Mouse (Mus musculus) MEL (cell line): ENCODE results near the gene Asap3. TPM values are rescaled to one million over a fixed set of nuclear protein-coding genes. Genes with fewer than 3 reads are reported as not detected.
A peak's percentile ranks its signal among the peaks of the same experiment; 100 is the strongest.

Source experiments
- DNase-seq: peaks from one replicate; pipeline ENCODE4 v3.0.0; 2011; ENCODE audit warnings: low read depth, low spot score
- H3K27ac ChIP-seq: 2 replicates; pipeline ENCODE4 v1.5.1; 2012; ENCODE audit warnings: low read depth, mild to moderate bottlenecking, control low read depth, low read length, moderate library complexity; ENCODE audit not compliant: control insufficient read depth
- H3K27me3 ChIP-seq, 2 experiments: fragments of 150-350 bp in 1 of 2; sonication (generic) in 1 of 2; 2 replicates each; pipeline ENCODE4 v1.6.1; 2012; ENCODE audit warnings: low read length in 2 of 2, mild to moderate bottlenecking in 2 of 2, improper control_type of control experiment in 1 of 2, moderate library complexity in 1 of 2; ENCODE audit not compliant: insufficient read depth in 2 of 2, control insufficient read depth in 1 of 2
- H3K36me3 ChIP-seq, 2 experiments: 2 replicates each; pipeline ENCODE4 v1.6.1; 2012 to 2014; ENCODE audit warnings: low read length in 2 of 2, improper control_type of control experiment in 1 of 2, inconsistent platforms in 1 of 2, mild to moderate bottlenecking in 1 of 2; ENCODE audit not compliant: insufficient read depth in 2 of 2, control insufficient read depth in 1 of 2
- H3K4me1 ChIP-seq, 2 experiments: fragments of 150-350 bp in 1 of 2; sonication (generic) in 1 of 2; 2 replicates each; pipeline ENCODE4 v1.6.1; 2012; ENCODE audit warnings: low read length in 2 of 2, improper control_type of control experiment in 1 of 2, mild to moderate bottlenecking in 1 of 2; ENCODE audit not compliant: insufficient read depth in 2 of 2, control insufficient read depth in 1 of 2
- H3K4me3 ChIP-seq, 2 experiments: fragments of 150-350 bp in 1 of 2; sonication (generic) in 1 of 2; 2 replicates each; pipeline ENCODE4 v1.5.1; 2012; ENCODE audit warnings: low read depth in 2 of 2, low read length in 2 of 2, mild to moderate bottlenecking in 2 of 2, moderate library complexity in 2 of 2, control low read depth in 1 of 2, improper control_type of control experiment in 1 of 2; ENCODE audit not compliant: control insufficient read depth in 1 of 2, insufficient read depth in 1 of 2
- H3K79me2 ChIP-seq: 2 replicates; pipeline ENCODE4 v1.6.1; 2012; ENCODE audit warnings: mild to moderate bottlenecking, low read length, moderate library complexity; ENCODE audit not compliant: control insufficient read depth, poor library complexity, insufficient read depth
- H3K9ac ChIP-seq: 2 replicates; pipeline ENCODE4 v1.6.1; 2012; ENCODE audit warnings: low read depth, mild to moderate bottlenecking, control low read depth, low read length, moderate library complexity; ENCODE audit not compliant: control insufficient read depth, poor library complexity, severe bottlenecking
- H3K9me3 ChIP-seq: fragments of 150-350 bp; sonication (generic); replicated peaks from 2 replicates; pipeline ENCODE4 v1.6.1; 2012; ENCODE audit warnings: mild to moderate bottlenecking, low read length, improper control_type of control experiment, moderate library complexity; ENCODE audit not compliant: insufficient read depth
- CHD1 ChIP-seq: IDR thresholded peaks from 2 replicates; pipeline ENCODE4 v1.6.1; 2012; ENCODE audit warnings: low read depth, mild to moderate bottlenecking, inconsistent platforms, low read length, improper control_type of control experiment
- CTCF ChIP-seq, 3 experiments: IDR thresholded peaks in 2 of 3; conservative IDR thresholded peaks in 1 of 3; 2 replicates each; pipeline ENCODE4 v1.5.1; 2011 to 2012; ENCODE audit warnings: low read length in 3 of 3, low read depth in 2 of 3, mild to moderate bottlenecking in 2 of 3, improper control_type of control experiment in 1 of 3, inconsistent platforms in 1 of 3, mixed read lengths in 1 of 3, moderate library complexity in 1 of 3; ENCODE audit not compliant: control insufficient read depth in 1 of 3, insufficient read depth in 1 of 3, poor library complexity in 1 of 3, severe bottlenecking in 1 of 3
- ELF1 ChIP-seq: IDR thresholded peaks from 2 replicates; pipeline ENCODE4 v1.6.1; 2014; ENCODE audit warnings: low read depth, mild to moderate bottlenecking, inconsistent platforms, low read length, improper control_type of control experiment, moderate library complexity
- GABPA ChIP-seq: IDR thresholded peaks from 2 replicates; pipeline ENCODE4 v1.6.1; 2012; ENCODE audit warnings: low read depth, mild to moderate bottlenecking, inconsistent platforms, low read length, improper control_type of control experiment, moderate library complexity
- HCFC1 ChIP-seq: IDR thresholded peaks from 2 replicates; pipeline ENCODE4 v1.6.1; 2012; ENCODE audit warnings: low read depth, mild to moderate bottlenecking, inconsistent platforms, low read length, improper control_type of control experiment, moderate library complexity
- KAT2A ChIP-seq: conservative IDR thresholded peaks from 2 replicates; pipeline ENCODE4 v1.6.1; 2012; ENCODE audit warnings: low read depth, low read length, improper control_type of control experiment, inconsistent platforms
- MAFK ChIP-seq: IDR thresholded peaks from 2 replicates; pipeline ENCODE4 v1.6.1; 2011; ENCODE audit warnings: low read depth, mild to moderate bottlenecking, low read length, improper control_type of control experiment, borderline replicate concordance
- MAX ChIP-seq: IDR thresholded peaks from 2 replicates; pipeline ENCODE4 v1.6.1; 2011; ENCODE audit warnings: low read length, improper control_type of control experiment
- MEF2A ChIP-seq: IDR thresholded peaks from 2 replicates; pipeline ENCODE4 v1.6.1; 2014; ENCODE audit warnings: low read depth, mild to moderate bottlenecking, inconsistent platforms, low read length, improper control_type of control experiment; ENCODE audit not compliant: poor library complexity, insufficient replicate concordance, severe bottlenecking; ENCODE audit errors: extremely low read depth
- MXI1 ChIP-seq: IDR thresholded peaks from 2 replicates; pipeline ENCODE4 v1.6.1; 2011; ENCODE audit warnings: mild to moderate bottlenecking, low read depth, low read length, improper control_type of control experiment
- MYC ChIP-seq: IDR thresholded peaks from 2 replicates; pipeline ENCODE4 v1.6.1; 2011; ENCODE audit warnings: low read depth, mild to moderate bottlenecking, low read length, improper control_type of control experiment, moderate library complexity
- NELFE ChIP-seq: IDR thresholded peaks from 2 replicates; pipeline ENCODE4 v1.6.1; 2011; ENCODE audit warnings: low read depth, low read length, improper control_type of control experiment
- NRF1 ChIP-seq: IDR thresholded peaks from 2 replicates; pipeline ENCODE4 v1.6.1; 2014; ENCODE audit warnings: low read depth, mild to moderate bottlenecking, inconsistent platforms, low read length, improper control_type of control experiment, moderate library complexity; ENCODE audit not compliant: poor library complexity, insufficient read depth, severe bottlenecking
- POLR2AphosphoS2 ChIP-seq: IDR thresholded peaks from 2 replicates; pipeline ENCODE4 v1.6.1; 2011; ENCODE audit warnings: low read length, improper control_type of control experiment
- RAD21 ChIP-seq: IDR thresholded peaks from 2 replicates; pipeline ENCODE4 v1.6.1; 2011; ENCODE audit warnings: mild to moderate bottlenecking, low read depth, low read length, improper control_type of control experiment
- RCOR1 ChIP-seq: IDR thresholded peaks from 2 replicates; pipeline ENCODE4 v1.6.1; 2012; ENCODE audit warnings: low read depth, mild to moderate bottlenecking, inconsistent platforms, low read length, improper control_type of control experiment
- SIN3A ChIP-seq: IDR thresholded peaks from 2 replicates; pipeline ENCODE4 v1.6.1; 2012; ENCODE audit warnings: low read length, improper control_type of control experiment, inconsistent platforms
- SMC3 ChIP-seq: IDR thresholded peaks from 2 replicates; pipeline ENCODE4 v1.6.1; 2011; ENCODE audit warnings: low read depth, low read length, improper control_type of control experiment
- TAL1 ChIP-seq: IDR thresholded peaks from 2 replicates; pipeline ENCODE4 v1.6.1; 2012; ENCODE audit warnings: mild to moderate bottlenecking, inconsistent platforms, low read length, moderate library complexity, mixed read lengths
- TBP ChIP-seq: IDR thresholded peaks from 2 replicates; pipeline ENCODE4 v1.8.0; 2011; ENCODE audit warnings: low read depth, low read length, improper control_type of control experiment
- USF1 ChIP-seq: IDR thresholded peaks from 2 replicates; pipeline ENCODE4 v1.6.1; 2014; ENCODE audit warnings: low read depth, mild to moderate bottlenecking, inconsistent platforms, low read length, improper control_type of control experiment, moderate library complexity
- ZC3H11A ChIP-seq: IDR thresholded peaks from 2 replicates; pipeline ENCODE4 v1.6.1; 2012; ENCODE audit warnings: low read depth, mild to moderate bottlenecking, inconsistent platforms, low read length, improper control_type of control experiment
- ZNF384 ChIP-seq: IDR thresholded peaks from 2 replicates; pipeline ENCODE4 v1.6.1; 2012; ENCODE audit warnings: low read depth, mild to moderate bottlenecking, inconsistent platforms, low read length, improper control_type of control experiment
- polyA plus RNA-seq, 2 experiments: library from polyadenylated mRNA; stranded (reverse) in 1 of 2; unstranded in 1 of 2; fragments of >175 nt in 1 of 2; fragments of >200 nt in 1 of 2; gene quantifications; 2 replicates each; pipeline versions ENCODE4 v1.2.1 to v1.2.4; 2012; ENCODE audit warnings: low replicate concordance in 2 of 2, low read depth in 1 of 2; ENCODE audit not compliant: insufficient read length in 2 of 2, insufficient read depth in 1 of 2, missing spikeins in 1 of 2
- total RNA-seq: library from RNA; depleted of rRNA; stranded (reverse); fragments of 300-350 nt; gene quantifications from 2 replicates; pipeline ENCODE4 v1.2.3, GENCODE M21; 2012

The Asap3 gene
- total and polyA plus RNA-seq, 3 experiments = 0.04 to 0.33 TPM; not detected in 1

DNA sequence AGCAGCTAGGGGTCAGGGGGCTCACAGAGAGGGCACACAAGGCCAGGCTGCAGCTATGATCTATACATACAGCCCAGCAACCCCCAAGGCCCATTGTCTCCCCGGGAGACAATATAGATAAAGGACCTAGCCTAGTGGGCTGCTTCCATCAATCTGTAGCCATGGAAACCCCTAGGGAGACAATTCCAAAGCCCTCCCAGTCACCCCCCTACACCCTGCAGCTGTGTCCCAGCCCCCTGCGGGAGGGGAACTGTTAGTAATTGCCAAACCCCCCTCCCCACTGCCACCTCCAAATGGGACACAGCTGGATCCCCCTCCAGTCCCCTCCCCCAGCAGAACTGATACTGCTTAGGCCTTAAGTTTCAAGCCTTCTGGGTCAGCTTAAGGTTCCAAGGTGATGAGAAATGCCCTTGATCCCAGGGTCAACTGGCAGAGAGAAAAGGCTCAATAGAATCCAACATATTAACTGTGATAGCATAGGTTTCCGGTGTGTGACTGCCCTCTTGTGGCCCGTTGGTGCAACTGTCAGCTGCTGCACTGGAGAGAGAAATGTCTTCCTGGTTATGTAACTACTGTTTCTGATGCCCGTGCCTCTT, 46.3 kb upstream of the Asap3 start:
- H3K36me3 ChIP-seq = no peaks in the 10 kb centered on the region
- no peak overlapping the region for H3K27ac ChIP-seq
- H3K4me1 ChIP-seq = peaks cover 0 to 4% of the 10 kb centered on the region in 2 experiments; a peak in 1 of 4 replicates
- peak; percentile 88 for DNase-seq
- peak; percentile 75 for TF ChIP-seq ELF1
- TF ChIP-seq ZC3H11A = peak; percentile 81
- peak; percentile 58; the same call in 1 of the 2 replicates for TF ChIP-seq SIN3A
- TF ChIP-seq POLR2AphosphoS2 = no peak
- 0 out of 2 replicates have a peak, but pooled peaks have one; percentile 52 for TF ChIP-seq HCFC1
- TF ChIP-seq GABPA = no peak
- TF ChIP-seq MEF2A = no peak
- TF ChIP-seq RCOR1 = no peak
- TF ChIP-seq ZNF384 = no peak
- peak; percentile 91 for TF ChIP-seq RAD21
- no peak for TF ChIP-seq NELFE
- 0 out of 2 replicates have a peak, but pooled peaks have one; percentile 16 for TF ChIP-seq TBP
- 0 out of 2 replicates have a peak, but pooled peaks have one; percentile 34 for TF ChIP-seq USF1
- TF ChIP-seq CHD1 = no peak
- no peak for TF ChIP-seq MAFK
- TF ChIP-seq MAX = no peak
- TF ChIP-seq CTCF (IDR thresholded peaks at IDR 0.05 in 2 of 3, conservative IDR thresholded peaks at IDR 0.05 in 1 of 3; ENCODE audit: control insufficient read depth in 1 of 3, insufficient read depth in 1 of 3, low read depth in 2 of 3, low read length in 3 of 3, poor library complexity in 1 of 3, severe bottlenecking in 1 of 3) = peak in 2 of 3 experiments; percentile 94 to 98
- peak; percentile 89 for TF ChIP-seq SMC3
- H3K27me3 ChIP-seq = peaks cover 3% of the 10 kb centered on the region in 2 experiments; a peak in 3 of 4 replicates
- H3K4me3 ChIP-seq = peak overlapping the region; percentile 30 to 42; a peak in 3 of 4 replicates
- H3K9me3 ChIP-seq = no peaks in the 10 kb centered on the region
- no peaks in the 10 kb centered on the region for H3K79me2 ChIP-seq
- H3K9ac ChIP-seq = peak overlapping the region; percentile 59

DNA sequence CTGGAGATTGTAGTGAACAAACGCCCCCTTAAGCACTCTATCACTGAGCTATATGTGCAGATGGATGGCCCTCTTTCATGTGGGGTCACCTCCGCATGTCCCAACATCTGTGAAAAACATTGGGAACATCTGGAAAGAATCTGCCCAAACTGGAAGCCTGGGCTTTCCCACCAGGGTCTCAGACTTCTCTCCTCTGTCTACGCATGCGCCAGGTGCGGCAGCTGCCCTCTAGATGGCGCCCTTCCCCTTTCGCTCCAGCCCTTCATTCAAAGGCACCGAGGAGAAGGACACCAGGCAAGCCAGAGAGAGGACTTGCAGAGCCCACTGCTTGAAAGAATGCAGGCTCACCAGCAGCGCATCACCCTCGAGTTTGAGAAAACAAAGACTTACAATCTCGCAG, 42.7 kb upstream of the Asap3 start:
- Histone ChIP-seq H3K27me3 (no peaks in the 10 kb centered on the region), H3K4me3 (no peak overlapping the region), H3K4me1 (peaks cover 0 to 4% of the 10 kb centered on the region in 2 experiments; a peak in 1 of 4 replicates), H3K27ac (no peak overlapping the region), H3K36me3 (no peaks in the 10 kb centered on the region), H3K9ac (peak overlapping the region; percentile 48; the same call in 1 of the 2 replicates), H3K9me3 (no peaks in the 10 kb centered on the region), H3K79me2 (no peaks in the 10 kb centered on the region)
- DNase-seq = peak; percentile 84
- TF ChIP-seq SMC3 (peak; percentile 88), KAT2A (no peak), TAL1 (no peak), MXI1 (no peak), HCFC1 (0 out of 2 replicates have a peak, but pooled peaks have one; percentile 17), MYC (no peak), MAFK (no peak), CTCF (IDR thresholded peaks at IDR 0.05 in 2 of 3, conservative IDR thresholded peaks at IDR 0.05 in 1 of 3; ENCODE audit: control insufficient read depth in 1 of 3, insufficient read depth in 1 of 3, low read depth in 2 of 3, low read length in 3 of 3, poor library complexity in 1 of 3, severe bottlenecking in 1 of 3) (peak; percentile 93 to 98 (median 95)), NRF1 (peak; percentile 86), GABPA (no peak), ZC3H11A (peak; percentile 85), RAD21 (peak; percentile 94)
